Mouse (Mus musculus) liver, adult 2 months (tissue): ENCODE measurements around the gene Ctsd. TPM values are rescaled to one million over a fixed set of nuclear protein-coding genes. Genes with fewer than 3 reads are reported as not detected.
A peak's percentile ranks its signal among the peaks of the same experiment; 100 is the strongest.

ENCODE experiments used
- DNase-seq: peaks from one replicate; pipeline ENCODE4 v3.0.0-alpha.2; 2011; ENCODE audit warnings: low read depth, low spot score; ENCODE audit errors: extremely low read depth
- H3K27ac ChIP-seq: fragments of 200-500 bp; replicated peaks from 2 replicates; pipeline ENCODE4 v1.5.1; 2012; ENCODE audit warnings: low read depth, mild to moderate bottlenecking, control low read depth, inconsistent platforms, low read length; ENCODE audit not compliant: insufficient read depth
- H3K27me3 ChIP-seq: fragments of 200-500 bp; 2 replicates; pipeline ENCODE4 v1.6.1; 2012; ENCODE audit warnings: mild to moderate bottlenecking, moderate library complexity, low read length, inconsistent platforms; ENCODE audit not compliant: control insufficient read depth, insufficient read depth
- H3K36me3 ChIP-seq: fragments of 200-500 bp; 2 replicates; pipeline ENCODE4 v1.6.1; 2012; ENCODE audit warnings: low read length, inconsistent platforms; ENCODE audit not compliant: control insufficient read depth, insufficient read depth
- H3K4me1 ChIP-seq: fragments of 200-500 bp; 2 replicates; pipeline ENCODE4 v1.6.1; 2011; ENCODE audit warnings: low read length; ENCODE audit not compliant: control insufficient read depth, insufficient read depth
- H3K4me3 ChIP-seq: fragments of 200-500 bp; 2 replicates; pipeline ENCODE4 v1.5.1; 2011; ENCODE audit warnings: low read depth, mild to moderate bottlenecking, control low read depth, low read length, moderate library complexity; ENCODE audit not compliant: insufficient read depth
- H3K79me2 ChIP-seq: fragments of 200-500 bp; 2 replicates; pipeline ENCODE4 v1.6.1; 2012; ENCODE audit warnings: inconsistent platforms, mild to moderate bottlenecking, low read length, moderate library complexity; ENCODE audit not compliant: control insufficient read depth, insufficient read depth
- H3K9ac ChIP-seq: fragments of 200-500 bp; 2 replicates; pipeline ENCODE4 v1.6.1; 2012; ENCODE audit warnings: low read depth, mild to moderate bottlenecking, control low read depth, inconsistent platforms, low read length
- CTCF ChIP-seq: fragments of 200-500 bp; IDR thresholded peaks from 2 replicates; pipeline ENCODE4 v1.5.1; 2011; ENCODE audit warnings: low read depth, low read length, control low read depth
- POLR2A ChIP-seq: fragments of 200-500 bp; IDR thresholded peaks from 2 replicates; pipeline ENCODE4 v1.6.1; 2011; ENCODE audit warnings: low read length, control low read depth; ENCODE audit not compliant: insufficient read depth; ENCODE audit errors: extremely low read depth
- WGBS: fragments of 180-500 bp; shearing (Covaris S2); methylation state at CpG from one replicate; pipeline ENCODE4 v1.1.7; 2018; 5-methylcytosine and 5-hydroxymethylcytosine counted together
- polyA plus RNA-seq: library from polyadenylated mRNA; depleted of rRNA; stranded (reverse); fragments of >200 nt; gene quantifications from 2 replicates; pipeline ENCODE4 v1.2.3, GENCODE M21; 2012
- total RNA-seq: library from RNA; depleted of rRNA; stranded (reverse); fragments of >200 nt; gene quantifications from 2 replicates; pipeline ENCODE4 v1.2.3, GENCODE M21; 2014

Ctsd gene
- total and polyA plus RNA-seq, 2 experiments = 215 to 444 TPM

GRCm38 (mm10) chr7:142393191-142393590, 5.4 kb upstream of the Ctsd start:
- Histone ChIP-seq H3K79me2 (no peaks in the 10 kb centered on the region), H3K27me3 (no peaks in the 10 kb centered on the region), H3K4me3 (no peak overlapping the region), H3K9ac (no peak overlapping the region), H3K27ac (peak overlapping the region; percentile 2; the same call in 1 of the 2 replicates), H3K36me3 (no peaks in the 10 kb centered on the region), H3K4me1 (no peaks in the 10 kb centered on the region; the same call in 1 of the 2 replicates)
- TF ChIP-seq POLR2A (no peak), CTCF (no peak)
- DNase-seq = peak; percentile 24
- 41% methylated on average over 4 of the region's 4 CpGs for WGBS

GRCm38 (mm10) chr7:142391609-142392008, 3.8 kb upstream of the Ctsd start:
- Histone ChIP-seq H3K9ac (no peak overlapping the region), H3K79me2 (peaks cover 8% of the 10 kb centered on the region; the same call in 1 of the 2 replicates), H3K27ac (no peak overlapping the region), H3K4me3 (no peak overlapping the region), H3K27me3 (no peaks in the 10 kb centered on the region), H3K36me3 (no peaks in the 10 kb centered on the region), H3K4me1 (peaks cover 1% of the 10 kb centered on the region; the same call in 1 of the 2 replicates)
- no peak for DNase-seq
- WGBS = 72% methylated on average over 4 of the region's 4 CpGs
- TF ChIP-seq POLR2A (no peak), CTCF (no peak)

GRCm38 (mm10) chr7:142391108-142391507, 3.3 kb upstream of the Ctsd start:
- H3K4me3 ChIP-seq = no peak overlapping the region
- H3K79me2 ChIP-seq = peaks cover 13% of the 10 kb centered on the region; the same call in 1 of the 2 replicates
- H3K36me3 ChIP-seq = no peaks in the 10 kb centered on the region
- no peak overlapping the region for H3K27ac ChIP-seq
- WGBS = 27% methylated on average over 3 of the region's 3 CpGs
- H3K27me3 ChIP-seq = no peaks in the 10 kb centered on the region
- no peak for DNase-seq
- H3K9ac ChIP-seq = no peak overlapping the region
- H3K4me1 ChIP-seq = peaks cover 4% of the 10 kb centered on the region
- TF ChIP-seq POLR2A (no peak), CTCF (no peak)

- no peak overlapping the region for H3K4me3 ChIP-seq
- 85% methylated on average over 3 of the region's 3 CpGs for WGBS
- peaks cover 14% of the 10 kb centered on the region for H3K4me1 ChIP-seq
- DNase-seq = peak; percentile 33
- no peak overlapping the region for H3K27ac ChIP-seq
- TF ChIP-seq POLR2A (no peak), CTCF (no peak)
- peaks cover 17% of the 10 kb centered on the region; the same call in 1 of the 2 replicates for H3K79me2 ChIP-seq
- H3K9ac ChIP-seq = no peak overlapping the region
- peaks cover 3% of the 10 kb centered on the region for H3K36me3 ChIP-seq
- no peaks in the 10 kb centered on the region for H3K27me3 ChIP-seq
These were observed 2.3 kb upstream of the Ctsd start for GRCm38 (mm10) chr7:142389961-142390650.

GRCm38 (mm10) chr7:142388740-142389139, 902 bp upstream of the Ctsd start:
- no peak for DNase-seq
- H3K27ac ChIP-seq = no peak overlapping the region
- WGBS = 84% methylated on average over 2 of the region's 2 CpGs

GRCm38 (mm10) chr7:142388198-142388597, 360 bp upstream of the Ctsd start:
- no peaks in the 10 kb centered on the region for H3K27me3 ChIP-seq
- no peak for TF ChIP-seq CTCF
- TF ChIP-seq POLR2A = no peak
- peaks cover 15% of the 10 kb centered on the region for H3K36me3 ChIP-seq
- H3K79me2 ChIP-seq = peaks cover 17% of the 10 kb centered on the region; the same call in 1 of the 2 replicates
- H3K4me1 ChIP-seq = peaks cover 14% of the 10 kb centered on the region
- no peak for DNase-seq
- peak overlapping the region; percentile 7; the same call in 1 of the 2 replicates for H3K27ac ChIP-seq
- H3K9ac ChIP-seq = no peak overlapping the region
- H3K4me3 ChIP-seq = no peak overlapping the region
- 98% methylated on average over 1 of the region's 1 CpGs for WGBS

More at GRCm38 (mm10) chr7:142388740-142389139, 902 bp upstream of the Ctsd start:
- no peak overlapping the region for H3K9ac ChIP-seq
- H3K36me3 ChIP-seq = peaks cover 10% of the 10 kb centered on the region
- H3K79me2 ChIP-seq = peaks cover 17% of the 10 kb centered on the region; the same call in 1 of the 2 replicates
- no peak overlapping the region for H3K4me3 ChIP-seq
- H3K27me3 ChIP-seq = no peaks in the 10 kb centered on the region
- TF ChIP-seq POLR2A = no peak
- TF ChIP-seq CTCF = no peak
- peaks cover 14% of the 10 kb centered on the region for H3K4me1 ChIP-seq
